Mouse (Mus musculus): ENCODE results near the gene Batf3. TPM values are rescaled to one million over a fixed set of nuclear protein-coding genes. Genes with fewer than 3 reads are reported as not detected.
A peak's percentile ranks its signal among the peaks of the same experiment; 100 is the strongest.

Gene Batf3
- total RNA-seq (2014; rRNA removed) (1.3 and 4.9 TPM in 2 replicates), polyA plus RNA-seq (2015; fragmentation: Nextera tagmentation; extraction: Ambion mirVana) (1.3 and 1.6 TPM in 2 replicates)

- Histone ChIP-seq H3K36me3 (ENCODE audit: insufficient read depth, low read length) (no peaks in the 10 kb centered on the region), H3K4me3 (ENCODE audit: low read depth, low read length) (peak within 1 kb of the TSS; percentile 52), H3K4me2 (ENCODE audit: low read depth, low read length, poor library complexity, severe bottlenecking) (peak within 1 kb of the TSS; percentile 99), H3K4me1 (ENCODE audit: insufficient read depth, low read length) (0 out of 2 replicates have a peak, but pooled peaks cover 4% of the 10 kb centered on the region), H3K27me3 (ENCODE audit: insufficient read depth, low read length) (peaks cover 23% of the 10 kb centered on the region), H3K27ac (ENCODE audit: low read depth, low read length) (no peak within 1 kb of the TSS), H3K9me3 (ENCODE audit: low read length) (no peaks in the 10 kb centered on the region), H3K9ac (replicated peaks; ENCODE audit: low read length, poor library complexity, severe bottlenecking) (peak within 1 kb of the TSS; percentile 44)
- ATAC-seq (ENCODE audit: low FRiP score) (peak; percentile 83), DNase-seq (ENCODE audit: low spot score) (no peak)
- under 1% methylated on average over 83 of the region's 95 CpGs for WGBS
- TF ChIP-seq CTCF (IDR thresholded peaks at IDR 0.05), result peak; percentile 58
Observed at GRCm38 (mm10) chr1:191097802-191098747, at the start of gene Batf3. Gene Batf3, plus strand, starts transcription at chr1:191097847.

DNA sequence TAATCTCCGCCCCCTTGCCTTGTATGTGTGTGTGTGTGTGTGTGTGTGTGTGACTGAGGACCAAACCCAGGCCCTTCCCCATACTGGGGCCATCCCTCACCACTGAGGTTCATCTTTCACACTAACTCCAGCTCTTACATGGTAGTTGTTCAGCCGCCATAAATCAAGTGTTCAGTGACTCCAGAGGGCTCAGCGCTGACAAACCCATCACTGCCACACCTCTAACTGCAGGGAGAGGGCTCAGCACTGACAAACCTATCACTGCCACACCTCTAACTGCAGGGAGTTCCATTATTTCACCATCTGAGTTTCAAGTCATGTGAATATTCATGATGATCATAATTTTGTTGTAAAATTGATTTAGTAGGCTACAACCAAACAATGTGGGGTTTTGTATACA, 44.1 kb upstream of the Batf3 start:
- WGBS, result 91% methylated on average over 3 of the region's 3 CpGs
- no peak overlapping the region for H3K4me2 ChIP-seq (ENCODE audit: low read depth, low read length, poor library complexity, severe bottlenecking)

GRCm38 (mm10) chr1:191054870-191055532, 42.6 kb upstream of the Batf3 start:
- Histone ChIP-seq H3K9ac (replicated peaks; ENCODE audit: low read length, poor library complexity, severe bottlenecking) (no peak overlapping the region), H3K4me1 (ENCODE audit: insufficient read depth, low read length) (no peaks in the 10 kb centered on the region), H3K27ac (ENCODE audit: low read depth, low read length) (no peak overlapping the region), H3K9me3 (ENCODE audit: low read length) (no peaks in the 10 kb centered on the region), H3K36me3 (ENCODE audit: insufficient read depth, low read length) (no peaks in the 10 kb centered on the region), H3K27me3 (ENCODE audit: insufficient read depth, low read length) (no peaks in the 10 kb centered on the region), H3K4me3 (ENCODE audit: low read depth, low read length) (no peak overlapping the region), H3K4me2 (ENCODE audit: low read depth, low read length, poor library complexity, severe bottlenecking) (no peak overlapping the region)
- WGBS, result 74% methylated on average over 8 of the region's 8 CpGs
- no peak for TF ChIP-seq CTCF (IDR thresholded peaks at IDR 0.05)
- ATAC-seq (ENCODE audit: low FRiP score) (no peak), DNase-seq (ENCODE audit: low spot score) (no peak)

More for the DNA sequence above, 44.1 kb upstream of the Batf3 start:
- DNase-seq (ENCODE audit: low spot score) (no peak), ATAC-seq (ENCODE audit: low FRiP score) (no peak)
- Histone ChIP-seq H3K4me1 (ENCODE audit: insufficient read depth, low read length) (no peaks in the 10 kb centered on the region), H3K9ac (replicated peaks; ENCODE audit: low read length, poor library complexity, severe bottlenecking) (no peak overlapping the region), H3K4me3 (ENCODE audit: low read depth, low read length) (no peak overlapping the region), H3K27ac (ENCODE audit: low read depth, low read length) (no peak overlapping the region), H3K27me3 (ENCODE audit: insufficient read depth, low read length) (no peaks in the 10 kb centered on the region), H3K36me3 (ENCODE audit: insufficient read depth, low read length) (no peaks in the 10 kb centered on the region), H3K9me3 (ENCODE audit: low read length) (no peaks in the 10 kb centered on the region)
- no peak for TF ChIP-seq CTCF (IDR thresholded peaks at IDR 0.05)

- Histone ChIP-seq H3K4me3 (ENCODE audit: low read depth, low read length) (no peak overlapping the region), H3K9ac (replicated peaks; ENCODE audit: low read length, poor library complexity, severe bottlenecking) (no peak overlapping the region), H3K36me3 (ENCODE audit: insufficient read depth, low read length) (no peaks in the 10 kb centered on the region), H3K27ac (ENCODE audit: low read depth, low read length) (no peak overlapping the region), H3K27me3 (ENCODE audit: insufficient read depth, low read length) (no peaks in the 10 kb centered on the region), H3K4me2 (ENCODE audit: low read depth, low read length, poor library complexity, severe bottlenecking) (no peak overlapping the region), H3K9me3 (ENCODE audit: low read length) (no peaks in the 10 kb centered on the region), H3K4me1 (ENCODE audit: insufficient read depth, low read length) (no peaks in the 10 kb centered on the region)
- 67% methylated on average over 2 of the region's 2 CpGs for WGBS
- ATAC-seq (ENCODE audit: low FRiP score) (no peak), DNase-seq (ENCODE audit: low spot score) (peak; percentile 24)
- peak; percentile 44 for TF ChIP-seq CTCF (IDR thresholded peaks at IDR 0.05)
Observed at GRCm38 (mm10) chr1:191055533-191055873, 42.1 kb upstream of the Batf3 start.

- TF ChIP-seq CTCF (IDR thresholded peaks at IDR 0.05), result peak; percentile 22; the same call in 1 of the 2 replicates
- Histone ChIP-seq H3K4me3 (ENCODE audit: low read depth, low read length) (no peak overlapping the region), H3K9me3 (ENCODE audit: low read length) (no peaks in the 10 kb centered on the region), H3K36me3 (ENCODE audit: insufficient read depth, low read length) (no peaks in the 10 kb centered on the region), H3K27me3 (ENCODE audit: insufficient read depth, low read length) (no peaks in the 10 kb centered on the region), H3K9ac (replicated peaks; ENCODE audit: low read length, poor library complexity, severe bottlenecking) (no peak overlapping the region), H3K4me1 (ENCODE audit: insufficient read depth, low read length) (no peaks in the 10 kb centered on the region; the same call in 1 of the 2 replicates), H3K27ac (ENCODE audit: low read depth, low read length) (no peak overlapping the region), H3K4me2 (ENCODE audit: low read depth, low read length, poor library complexity, severe bottlenecking) (no peak overlapping the region)
- WGBS, result 69% methylated on average over 3 of the region's 3 CpGs
- no peak for DNase-seq (ENCODE audit: low spot score)
- no peak for ATAC-seq (ENCODE audit: low FRiP score)
Observed at GRCm38 (mm10) chr1:191057461-191057860, 40.2 kb upstream of the Batf3 start.
